Mouse (Mus musculus): Measurements from ENCODE around the gene Kif11. TPM values are rescaled to one million over a fixed set of nuclear protein-coding genes. Genes with fewer than 3 reads are reported as not detected.

Gene Kif11
- 49.4 and 79.4 TPM in 2 replicates for polyA plus RNA-seq (2014; fragmentation: Nextera tagmentation; extraction: Ambion mirVana)

GRCm38 (mm10) chr19:37375755-37376615 lies at the start of gene Kif11:
TSS of gene Kif11 (plus strand) at chr19:37376403.
- ATAC-seq (ENCODE audit: low FRiP score, low TSS enrichment) = peak; percentile 99
- no peaks in the 10 kb centered on the region for H3K27me3 ChIP-seq (ENCODE audit: control insufficient read depth, insufficient read depth, low read length)
- WGBS = under 1% methylated on average over 73 of the region's 73 CpGs

GRCm38 (mm10) chr19:37327216-37327615 lies 49.0 kb upstream of the Kif11 start:
- 83% methylated on average over 5 of the region's 5 CpGs for WGBS
- Histone ChIP-seq H3K4me3 (ENCODE audit: low read length) (no peak overlapping the region), H3K9ac (ENCODE audit: low read depth, low read length) (no peak overlapping the region), H3K36me3 (ENCODE audit: control insufficient read depth, insufficient read depth, low read length) (peaks cover 12% of the 10 kb centered on the region; the same call in 1 of the 2 replicates), H3K4me2 (replicated peaks; ENCODE audit: low read depth, low read length) (no peak overlapping the region), H3K27ac (ENCODE audit: low read depth, low read length) (no peak overlapping the region), H3K9me3 (ENCODE audit: control insufficient read depth, low read length) (no peaks in the 10 kb centered on the region), H3K27me3 (ENCODE audit: control insufficient read depth, insufficient read depth, low read length) (no peaks in the 10 kb centered on the region), H3K4me1 (ENCODE audit: control insufficient read depth, insufficient read depth, low read length) (no peaks in the 10 kb centered on the region)
- no peak for ATAC-seq (ENCODE audit: low FRiP score, low TSS enrichment)

More at GRCm38 (mm10) chr19:37375755-37376615, at the start of gene Kif11:
- H3K9me3 ChIP-seq (ENCODE audit: control insufficient read depth, low read length) = no peaks in the 10 kb centered on the region
- peak within 1 kb of the TSS; percentile 68 for H3K4me2 ChIP-seq (replicated peaks; ENCODE audit: low read depth, low read length)
- H3K4me3 ChIP-seq (ENCODE audit: low read length) = peak within 1 kb of the TSS; percentile 97
- H3K9ac ChIP-seq (ENCODE audit: low read depth, low read length) = peak within 1 kb of the TSS; percentile 76
- H3K4me1 ChIP-seq (ENCODE audit: control insufficient read depth, insufficient read depth, low read length) = peaks cover 8% of the 10 kb centered on the region
- H3K27ac ChIP-seq (ENCODE audit: low read depth, low read length) = peak within 1 kb of the TSS; percentile 97
- no peaks in the 10 kb centered on the region for H3K36me3 ChIP-seq (ENCODE audit: control insufficient read depth, insufficient read depth, low read length)

- Histone ChIP-seq H3K4me1 (ENCODE audit: control insufficient read depth, insufficient read depth, low read length) (no peaks in the 10 kb centered on the region), H3K27me3 (ENCODE audit: control insufficient read depth, insufficient read depth, low read length) (no peaks in the 10 kb centered on the region), H3K4me2 (replicated peaks; ENCODE audit: low read depth, low read length) (no peak overlapping the region), H3K4me3 (ENCODE audit: low read length) (no peak overlapping the region), H3K9me3 (ENCODE audit: control insufficient read depth, low read length) (no peaks in the 10 kb centered on the region), H3K9ac (ENCODE audit: low read depth, low read length) (no peak overlapping the region), H3K36me3 (ENCODE audit: control insufficient read depth, insufficient read depth, low read length) (peaks cover 5% of the 10 kb centered on the region; the same call in 1 of the 2 replicates), H3K27ac (ENCODE audit: low read depth, low read length) (no peak overlapping the region)
- 85% methylated on average over 4 of the region's 4 CpGs for WGBS
- ATAC-seq (ENCODE audit: low FRiP score, low TSS enrichment) = no peak
These were observed 43.5 kb upstream of the Kif11 start for GRCm38 (mm10) chr19:37332726-37333125.

GRCm38 (mm10) chr19:37333357-37333756 lies 42.8 kb upstream of the Kif11 start:
- H3K9ac ChIP-seq (ENCODE audit: low read depth, low read length) = no peak overlapping the region
- no peak for ATAC-seq (ENCODE audit: low FRiP score, low TSS enrichment)
- H3K27ac ChIP-seq (ENCODE audit: low read depth, low read length) = no peak overlapping the region
- WGBS = 95% methylated on average over 5 of the region's 5 CpGs
- H3K4me1 ChIP-seq (ENCODE audit: control insufficient read depth, insufficient read depth, low read length) = peaks cover 2% of the 10 kb centered on the region; the same call in 1 of the 2 replicates
- peaks cover 5% of the 10 kb centered on the region; the same call in 1 of the 2 replicates for H3K36me3 ChIP-seq (ENCODE audit: control insufficient read depth, insufficient read depth, low read length)
- no peaks in the 10 kb centered on the region for H3K27me3 ChIP-seq (ENCODE audit: control insufficient read depth, insufficient read depth, low read length)
- H3K9me3 ChIP-seq (ENCODE audit: control insufficient read depth, low read length) = no peaks in the 10 kb centered on the region
- no peak overlapping the region for H3K4me3 ChIP-seq (ENCODE audit: low read length)
- H3K4me2 ChIP-seq (replicated peaks; ENCODE audit: low read depth, low read length) = no peak overlapping the region

GRCm38 (mm10) chr19:37335392-37335791 lies 40.8 kb upstream of the Kif11 start:
- Histone ChIP-seq H3K27ac (ENCODE audit: low read depth, low read length) (no peak overlapping the region), H3K36me3 (ENCODE audit: control insufficient read depth, insufficient read depth, low read length) (no peaks in the 10 kb centered on the region), H3K4me3 (ENCODE audit: low read length) (no peak overlapping the region), H3K9me3 (ENCODE audit: control insufficient read depth, low read length) (no peaks in the 10 kb centered on the region), H3K27me3 (ENCODE audit: control insufficient read depth, insufficient read depth, low read length) (no peaks in the 10 kb centered on the region), H3K4me2 (replicated peaks; ENCODE audit: low read depth, low read length) (no peak overlapping the region), H3K9ac (ENCODE audit: low read depth, low read length) (no peak overlapping the region), H3K4me1 (ENCODE audit: control insufficient read depth, insufficient read depth, low read length) (peaks cover 3% of the 10 kb centered on the region; the same call in 1 of the 2 replicates)
- WGBS = 88% methylated on average over 1 of the region's 1 CpGs
- ATAC-seq (ENCODE audit: low FRiP score, low TSS enrichment) = no peak

- Histone ChIP-seq H3K9me3 (ENCODE audit: control insufficient read depth, low read length) (no peaks in the 10 kb centered on the region), H3K4me3 (ENCODE audit: low read length) (no peak within 1 kb of the TSS), H3K36me3 (ENCODE audit: control insufficient read depth, insufficient read depth, low read length) (no peaks in the 10 kb centered on the region), H3K4me1 (ENCODE audit: control insufficient read depth, insufficient read depth, low read length) (peaks cover 3% of the 10 kb centered on the region; the same call in 1 of the 2 replicates), H3K27me3 (ENCODE audit: control insufficient read depth, insufficient read depth, low read length) (no peaks in the 10 kb centered on the region), H3K4me2 (replicated peaks; ENCODE audit: low read depth, low read length) (no peak within 1 kb of the TSS), H3K9ac (ENCODE audit: low read depth, low read length) (no peak within 1 kb of the TSS), H3K27ac (ENCODE audit: low read depth, low read length) (no peak within 1 kb of the TSS)
- no peak for ATAC-seq (ENCODE audit: low FRiP score, low TSS enrichment)
- 76% methylated on average over 4 of the region's 4 CpGs for WGBS
These were observed 38.5 kb upstream of the Kif11 start, which contains the start of gene Ide for GRCm38 (mm10) chr19:37337752-37338151. TSS of gene Ide (minus strand) at chr19:37337852.

GRCm38 (mm10) chr19:37340495-37340894 lies 35.7 kb upstream of the Kif11 start:
- H3K4me1 ChIP-seq (ENCODE audit: control insufficient read depth, insufficient read depth, low read length) = peaks cover 3% of the 10 kb centered on the region; the same call in 1 of the 2 replicates
- H3K4me3 ChIP-seq (ENCODE audit: low read length) = no peak overlapping the region
- no peaks in the 10 kb centered on the region for H3K9me3 ChIP-seq (ENCODE audit: control insufficient read depth, low read length)
- H3K9ac ChIP-seq (ENCODE audit: low read depth, low read length) = no peak overlapping the region
- no peak overlapping the region for H3K27ac ChIP-seq (ENCODE audit: low read depth, low read length)
- WGBS = 78% methylated on average over 5 of the region's 5 CpGs
- H3K36me3 ChIP-seq (ENCODE audit: control insufficient read depth, insufficient read depth, low read length) = no peaks in the 10 kb centered on the region
- no peak for ATAC-seq (ENCODE audit: low FRiP score, low TSS enrichment)
- H3K4me2 ChIP-seq (replicated peaks; ENCODE audit: low read depth, low read length) = no peak overlapping the region
- no peaks in the 10 kb centered on the region for H3K27me3 ChIP-seq (ENCODE audit: control insufficient read depth, insufficient read depth, low read length)

GRCm38 (mm10) chr19:37340931-37341330 lies 35.3 kb upstream of the Kif11 start:
- 78% methylated on average over 5 of the region's 5 CpGs for WGBS
- no peak overlapping the region for H3K4me3 ChIP-seq (ENCODE audit: low read length)
- no peak for ATAC-seq (ENCODE audit: low FRiP score, low TSS enrichment)

GRCm38 (mm10) chr19:37343899-37344298 lies 32.3 kb upstream of the Kif11 start:
- no peak overlapping the region for H3K27ac ChIP-seq (ENCODE audit: low read depth, low read length)
- no peaks in the 10 kb centered on the region for H3K4me1 ChIP-seq (ENCODE audit: control insufficient read depth, insufficient read depth, low read length)
- no peak for ATAC-seq (ENCODE audit: low FRiP score, low TSS enrichment)
- no peaks in the 10 kb centered on the region for H3K27me3 ChIP-seq (ENCODE audit: control insufficient read depth, insufficient read depth, low read length)
- no peaks in the 10 kb centered on the region for H3K9me3 ChIP-seq (ENCODE audit: control insufficient read depth, low read length)
- H3K4me3 ChIP-seq (ENCODE audit: low read length) = no peak overlapping the region
- no peak overlapping the region for H3K9ac ChIP-seq (ENCODE audit: low read depth, low read length)
- H3K36me3 ChIP-seq (ENCODE audit: control insufficient read depth, insufficient read depth, low read length) = no peaks in the 10 kb centered on the region
- H3K4me2 ChIP-seq (replicated peaks; ENCODE audit: low read depth, low read length) = no peak overlapping the region
- WGBS = 75% methylated on average over 5 of the region's 5 CpGs

More at GRCm38 (mm10) chr19:37340931-37341330, 35.3 kb upstream of the Kif11 start:
- Histone ChIP-seq H3K4me2 (replicated peaks; ENCODE audit: low read depth, low read length) (no peak overlapping the region), H3K27ac (ENCODE audit: low read depth, low read length) (no peak overlapping the region), H3K36me3 (ENCODE audit: control insufficient read depth, insufficient read depth, low read length) (no peaks in the 10 kb centered on the region), H3K4me1 (ENCODE audit: control insufficient read depth, insufficient read depth, low read length) (peaks cover 3% of the 10 kb centered on the region; the same call in 1 of the 2 replicates), H3K9me3 (ENCODE audit: control insufficient read depth, low read length) (no peaks in the 10 kb centered on the region), H3K27me3 (ENCODE audit: control insufficient read depth, insufficient read depth, low read length) (no peaks in the 10 kb centered on the region), H3K9ac (ENCODE audit: low read depth, low read length) (no peak overlapping the region)
